Mouse (Mus musculus) lung, postnatal 14 days (tissue): ENCODE measurements around the gene Hba-x.
"Not testable (repeated sequence)": the region's sequence is repeated elsewhere in the genome, so short reads cannot be mapped to it uniquely, and the experiment has no call there.

ENCODE experiments used
- DNase-seq: peaks from one replicate; pipeline ENCODE4 v3.0.0; 2021

The Hba-x gene

GRCm38 (mm10) chr11:32286695-32287492 is 10.7 kb downstream of the Hba-x start, which contains the start of gene Hbq1b:
Gene Hbq1b, plus strand, starts transcription at chr11:32286965.
- peak; percentile 81 for DNase-seq

DNA sequence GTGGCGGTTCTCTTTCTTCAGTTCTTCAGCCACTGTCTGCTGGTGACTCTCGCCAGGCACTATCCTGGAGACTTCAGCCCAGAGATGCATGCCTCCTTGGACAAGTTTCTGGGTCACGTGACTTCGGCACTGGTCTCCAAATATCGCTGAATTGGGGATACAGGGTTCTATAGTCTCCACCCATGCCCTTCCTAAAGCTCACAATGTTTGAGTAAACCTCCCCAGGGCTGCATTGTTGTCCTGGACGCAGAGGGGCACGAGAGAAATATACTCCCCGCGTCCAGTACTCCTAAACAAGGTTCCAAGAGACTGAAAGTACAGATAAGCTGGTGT is 11.3 kb downstream of the Hba-x start:
- DNase-seq: no peak

DNA sequence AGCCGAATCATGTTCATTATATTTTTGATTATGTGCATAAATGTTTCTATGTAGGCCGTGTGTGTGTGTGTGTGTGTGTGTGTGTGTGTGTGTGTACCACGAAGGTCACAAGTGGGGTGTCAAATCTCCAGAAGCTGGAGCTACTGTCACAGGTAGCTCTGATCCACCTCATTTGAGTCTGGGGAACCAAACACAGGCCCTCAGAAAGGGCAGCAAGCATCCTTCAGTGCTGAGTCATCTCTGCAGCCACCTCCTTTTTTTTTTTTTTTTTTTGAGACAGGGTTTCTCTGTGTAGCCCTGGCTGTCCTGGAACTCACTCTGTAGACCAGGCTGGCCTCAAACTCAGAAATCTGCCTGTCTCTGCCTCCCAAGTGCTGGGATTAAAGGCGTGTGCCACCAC is 16.6 kb downstream of the Hba-x start:
- not testable (repeated sequence) for DNase-seq

DNA sequence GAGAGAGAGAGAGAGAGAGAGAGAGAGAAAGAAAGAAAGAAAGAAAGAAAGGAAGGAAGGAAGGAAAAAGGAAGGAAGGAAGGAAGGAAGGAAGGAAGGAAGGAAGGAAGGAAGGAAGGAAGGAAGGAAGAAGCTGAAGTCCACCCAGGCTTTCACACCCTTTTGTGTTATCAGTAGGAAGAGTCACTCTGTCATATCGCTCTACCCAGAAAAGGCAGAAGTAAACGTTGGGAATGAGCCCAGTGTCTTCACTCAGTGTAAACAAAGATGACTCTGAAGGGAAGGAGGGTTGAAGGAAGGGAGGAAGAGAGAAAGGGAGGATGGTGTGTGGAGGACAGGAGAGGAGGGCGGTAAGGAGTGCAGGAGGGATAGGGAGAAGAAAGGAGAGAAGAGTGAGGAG is 17.3 kb downstream of the Hba-x start:
- DNase-seq: not testable (repeated sequence)

GRCm38 (mm10) chr11:32296203-32296602 is 20.0 kb downstream of the Hba-x start, which contains the start of gene Hba-a2:
Gene Hba-a2, plus strand, starts transcription at chr11:32296489.
- not testable (repeated sequence) for DNase-seq

GRCm38 (mm10) chr11:32297417-32297816 is 21.2 kb downstream of the Hba-x start:
- not testable (repeated sequence) for DNase-seq

DNA sequence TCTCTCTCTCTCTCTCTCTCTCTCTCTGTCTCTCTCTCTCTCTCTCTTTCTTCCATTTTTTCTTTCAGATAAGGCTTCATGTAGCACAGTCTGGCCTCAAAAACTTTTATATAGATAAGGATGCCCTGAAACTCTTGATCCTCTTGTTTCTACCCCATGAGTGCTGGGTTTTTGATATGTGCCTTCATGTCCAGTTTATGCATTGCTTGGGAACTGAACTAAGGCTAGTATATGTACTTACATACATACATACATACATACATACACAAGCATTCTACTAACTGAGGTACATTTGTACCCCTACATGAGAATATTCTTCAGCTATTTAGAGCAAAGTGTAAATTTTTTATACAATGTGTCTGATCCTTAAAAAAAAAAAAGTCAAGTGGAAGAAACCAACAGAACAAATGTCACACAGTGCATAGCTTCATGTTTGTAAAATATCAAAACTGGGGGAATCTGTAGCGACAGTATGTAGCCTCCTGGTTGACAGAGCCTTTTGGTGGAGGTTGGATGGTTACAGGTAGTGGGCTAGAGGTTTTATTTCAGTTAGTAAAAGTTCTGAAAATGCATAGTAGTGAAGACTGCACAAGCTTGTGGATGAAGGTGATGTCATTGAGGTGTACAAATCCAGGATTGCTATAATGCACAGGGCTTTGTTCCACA is 21.8 kb downstream of the Hba-x start:
- no peak for DNase-seq

- DNase-seq: no peak
These were observed 22.3 kb downstream of the Hba-x start for GRCm38 (mm10) chr11:32298532-32298918.

- DNase-seq: peak; percentile 64
These were observed 23.7 kb downstream of the Hba-x start, which contains the start of gene Hbq1a for GRCm38 (mm10) chr11:32299865-32300264. Gene Hbq1a, plus strand, starts transcription at chr11:32300069.

DNA sequence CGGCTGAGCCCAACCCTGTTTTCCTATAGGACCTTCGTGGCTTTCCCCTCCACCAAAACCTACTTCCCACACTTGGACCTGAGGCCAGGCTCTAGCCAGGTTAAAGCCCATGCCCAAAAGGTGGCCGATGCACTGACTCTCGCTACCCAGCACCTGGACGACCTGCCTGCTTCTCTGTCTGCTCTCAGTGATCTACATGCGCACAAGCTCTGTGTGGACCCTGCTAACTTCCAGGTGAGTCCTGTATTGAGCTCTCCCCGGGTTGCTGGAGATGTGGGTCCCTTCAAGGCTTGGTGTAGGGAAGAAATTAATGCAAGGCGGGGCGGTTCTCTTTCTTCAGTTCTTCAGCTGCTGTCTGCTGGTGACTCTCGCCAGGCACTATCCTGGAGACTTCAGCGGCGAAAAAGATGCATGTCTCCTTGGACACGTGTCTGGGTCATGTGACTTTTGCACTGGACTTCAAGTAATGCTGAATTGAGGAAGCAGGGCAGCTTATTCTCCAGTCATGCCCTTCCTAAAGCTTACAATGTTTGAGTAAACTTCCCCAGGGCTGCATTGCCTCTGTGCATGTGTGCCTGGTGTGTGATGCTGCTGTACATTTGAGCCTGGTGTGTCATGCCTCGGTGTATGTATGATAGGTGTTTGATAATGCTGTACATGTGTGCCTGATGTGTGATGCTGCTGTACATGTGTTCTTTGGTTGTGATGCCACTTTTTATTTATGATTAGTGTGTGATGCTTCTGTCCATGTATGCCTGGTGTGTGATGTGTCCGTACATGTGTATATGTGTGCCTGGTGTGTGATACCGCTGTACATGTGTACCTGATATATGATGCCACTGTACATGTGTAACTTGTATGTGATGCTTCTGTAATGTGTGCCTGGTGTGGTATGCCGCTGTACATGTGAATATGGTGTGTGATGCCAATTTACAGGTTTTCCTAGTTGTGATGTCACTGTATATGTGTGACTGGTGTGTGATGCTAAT is 24.4 kb downstream of the Hba-x start:
- no peak for DNase-seq

GRCm38 (mm10) chr11:32301506-32301905 is 25.3 kb downstream of the Hba-x start:
- DNase-seq: no peak

- peak; percentile 29 for DNase-seq
These were observed 26.7 kb downstream of the Hba-x start for GRCm38 (mm10) chr11:32302824-32303419.

DNA sequence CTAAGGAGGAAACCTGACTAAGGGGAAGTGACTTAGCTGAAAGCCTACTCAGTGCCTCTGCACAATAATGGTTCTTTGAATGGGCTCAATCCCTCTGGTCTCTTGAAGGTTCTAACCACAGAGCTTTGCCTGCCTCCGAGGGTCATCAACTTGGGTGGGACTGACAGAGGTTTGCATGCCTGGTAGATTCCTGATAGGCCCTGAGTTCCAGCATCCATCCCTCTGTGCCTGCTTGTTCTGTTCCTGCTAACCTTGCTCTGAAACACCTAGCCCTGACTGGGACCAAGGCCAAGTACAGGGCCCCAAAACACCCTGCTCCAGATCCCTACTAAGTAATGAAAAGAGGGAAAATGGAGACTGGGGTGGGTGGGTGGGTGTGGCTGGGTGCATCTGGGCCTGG is 27.3 kb downstream of the Hba-x start:
- no peak for DNase-seq

GRCm38 (mm10) chr11:32307006-32307405 is 30.8 kb downstream of the Hba-x start:
- DNase-seq: no peak

GRCm38 (mm10) chr11:32309446-32309845 is 33.2 kb downstream of the Hba-x start:
- no peak for DNase-seq

GRCm38 (mm10) chr11:32309928-32310327 is 33.7 kb downstream of the Hba-x start:
- DNase-seq: no peak

DNA sequence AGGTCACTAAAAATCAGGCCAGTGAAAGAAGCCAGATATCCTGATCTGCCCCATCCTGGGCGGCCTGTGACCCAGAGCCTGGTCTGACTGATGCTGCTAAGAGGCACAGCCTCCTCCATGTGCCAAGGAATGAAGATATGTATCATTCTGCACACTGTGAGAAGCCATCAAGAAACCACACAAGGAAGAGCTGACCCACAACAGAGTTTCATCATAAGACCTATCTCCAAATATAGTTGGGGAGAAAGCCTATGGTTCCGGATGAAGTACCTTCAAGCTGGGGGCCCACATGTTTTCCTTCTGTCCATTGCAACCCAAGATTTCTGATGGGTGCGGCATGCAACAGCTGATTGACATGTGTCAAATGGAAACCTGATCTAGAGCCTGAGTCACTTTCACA is 39.8 kb downstream of the Hba-x start:
- no peak for DNase-seq

DNA sequence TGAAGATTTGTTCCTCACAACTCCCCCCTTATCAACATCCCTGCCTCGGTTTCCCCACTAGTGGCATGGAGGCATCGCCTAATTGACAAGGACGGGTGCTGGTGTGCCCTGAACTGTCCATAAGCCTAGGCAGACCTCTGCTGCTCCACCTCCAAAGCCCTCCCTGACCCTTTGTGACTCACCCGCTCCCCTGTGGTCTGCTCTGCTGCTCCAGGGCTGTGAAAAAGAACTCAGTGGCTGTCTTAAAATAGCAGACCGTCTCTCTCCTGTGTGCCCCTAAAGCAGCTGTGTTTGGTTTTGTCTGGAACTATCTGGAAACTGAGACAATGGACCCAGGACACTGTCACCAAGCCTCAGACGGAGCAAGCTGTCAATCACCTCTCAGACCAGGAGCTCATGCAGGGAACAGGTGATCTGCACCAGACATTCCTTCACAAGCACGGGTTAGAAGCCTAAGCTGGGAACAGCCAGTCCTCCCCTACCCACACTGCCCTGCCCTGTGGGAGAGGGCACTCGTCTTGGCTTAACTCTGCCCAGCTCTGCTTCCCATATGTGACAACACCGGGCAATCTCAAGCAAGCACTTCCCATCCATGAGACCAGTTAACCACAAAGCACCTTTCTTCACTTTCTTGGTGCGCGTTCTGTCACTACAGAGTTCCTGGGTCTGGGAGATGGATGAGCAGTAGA is 44.5 kb downstream of the Hba-x start:
- no peak for DNase-seq

DNA sequence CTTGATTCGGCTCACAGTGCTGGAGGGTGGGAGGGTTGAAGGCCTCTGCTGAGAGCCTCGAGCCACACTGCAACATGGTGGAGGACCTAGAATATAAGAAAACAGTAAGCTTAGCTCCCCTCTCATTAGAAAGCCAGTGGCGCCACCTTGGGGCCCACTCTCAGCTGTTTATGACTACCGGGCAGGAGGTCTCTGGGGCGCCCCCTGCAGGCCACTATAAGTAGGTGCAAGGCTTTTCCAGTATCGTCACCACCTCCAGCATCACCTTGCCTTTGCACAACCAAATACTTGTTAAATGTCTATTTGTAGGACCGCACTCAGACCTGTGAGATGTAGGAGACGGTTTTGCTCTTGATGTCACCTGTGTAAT is 45.0 kb downstream of the Hba-x start:
- DNase-seq: peak; percentile 65

DNA sequence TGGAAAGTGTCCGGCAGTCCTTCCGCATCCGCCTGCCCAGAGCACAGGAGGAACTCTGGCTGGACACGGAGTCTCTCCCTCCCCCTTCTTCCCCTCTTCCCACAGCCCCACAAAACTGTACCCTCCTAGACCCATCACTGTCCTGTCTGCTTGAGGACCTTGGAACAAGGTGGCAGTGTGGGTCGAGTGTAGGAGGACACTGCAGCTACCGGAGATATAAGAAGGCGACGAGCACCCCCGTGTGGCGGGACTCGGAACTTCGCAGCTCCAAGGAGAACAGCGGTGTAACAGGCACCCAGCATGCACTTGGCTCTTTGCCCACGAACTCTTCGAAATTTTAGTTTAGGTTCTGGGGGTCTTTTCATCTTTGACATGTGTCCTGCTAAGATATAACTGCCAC is 48.4 kb downstream of the Hba-x start:
- DNase-seq: peak; percentile 90
